17 mouse cellular contexts compared by ENCODE assay signal in the genomic region with DNA sequence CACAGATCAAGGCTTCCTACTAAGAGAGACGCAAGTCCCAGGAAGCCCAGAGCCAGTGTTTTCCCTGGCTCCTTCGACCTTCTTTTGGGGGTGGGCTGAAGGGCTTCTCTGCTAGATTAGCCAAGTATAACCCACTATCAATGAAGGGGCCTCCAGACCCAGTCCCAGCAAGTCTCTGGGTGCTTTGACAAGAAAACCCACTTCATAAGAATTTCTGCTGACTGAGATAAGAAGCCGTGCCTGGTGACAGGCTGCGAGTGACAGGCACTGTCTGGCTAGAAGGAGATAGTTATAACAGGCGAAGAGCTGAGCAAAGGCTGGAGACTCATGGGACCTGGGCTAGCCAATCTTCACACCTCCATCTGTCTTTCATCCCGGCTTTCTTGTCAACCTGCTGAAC.
DNase-seq lines count a peak whose midpoint lies in the region; ATAC-seq and TF ChIP-seq lines count a peak whose summit lies in the region.
"Had no signal": no experiment of that assay in that cellular context is flagged by ENCODE, and none has a peak within 500 bp of the region (broad histone marks: within the 10 kb centered on the region; RNA-seq: fewer than 3 reads in every experiment).

No protein-coding gene starts in this region.

- DNase-seq in heart, adult 11 months = peak; percentile 83
- DNase-seq in heart, postnatal 25 days (ENCODE audit: low spot score) = no peak
- no peak for DNase-seq in lung, adult 2 months
- no peak for DNase-seq in kidney, postnatal 25 days
- DNase-seq in gastrocnemius, postnatal 36 days = no peak
- DNase-seq: cerebellum, adult 9-11 months; gastrocnemius, postnatal 14 days; kidney, adult 9 months; thymus, postnatal 14 days had no signal

- WGBS in lung, embryonic 15.5 days = 34% methylated on average over 6 of the region's 6 CpGs
- WGBS in lung, adult 2 months = 61% methylated on average over 6 of the region's 6 CpGs

- no peaks in the 10 kb centered on the region for H3K36me3 ChIP-seq in lung, embryonic 15.5 days
- H3K36me3 ChIP-seq: embryonic facial prominence, embryonic 12.5 days; midbrain, embryonic 15.5 days; neural tube, embryonic 13.5 days had no signal

- no peak overlapping the region for H3K27ac ChIP-seq in lung, embryonic 15.5 days
- H3K27ac ChIP-seq: embryonic facial prominence, embryonic 12.5 days; midbrain, embryonic 15.5 days; neural tube, embryonic 13.5 days had no signal

- no peaks in the 10 kb centered on the region for H3K9me3 ChIP-seq in lung, embryonic 15.5 days
- H3K9me3 ChIP-seq: embryonic facial prominence, embryonic 12.5 days; midbrain, embryonic 15.5 days; neural tube, embryonic 13.5 days had no signal

- intact Hi-C loops in heart, postnatal 25 days (cut with DNase I) = no loop called here
- intact Hi-C loops in gastrocnemius, postnatal 36 days (cut with DNase I) = no loop called here

- TF ChIP-seq CTCF in lung, adult 2 months (IDR thresholded peaks at IDR 0.05; ENCODE audit: insufficient read depth, low read length) = no peak

- TF ChIP-seq POLR2A in lung, adult 2 months (IDR thresholded peaks at IDR 0.05; ENCODE audit: borderline replicate concordance, extremely low read depth, low read depth, low read length) = no peak

- peaks cover 15% of the 10 kb centered on the region for H3K4me1 ChIP-seq in lung, embryonic 15.5 days
- H3K4me1 ChIP-seq in lung, adult 2 months (ENCODE audit: control insufficient read depth, insufficient read depth, low read length) = no peaks in the 10 kb centered on the region
- H3K4me1 ChIP-seq: embryonic facial prominence, embryonic 12.5 days; midbrain, embryonic 15.5 days; neural tube, embryonic 13.5 days had no signal

- no peak overlapping the region for H3K4me2 ChIP-seq in lung, embryonic 15.5 days
- H3K4me2 ChIP-seq: embryonic facial prominence, embryonic 12.5 days; midbrain, embryonic 15.5 days; neural tube, embryonic 13.5 days had no signal

- H3K4me3 ChIP-seq in lung, embryonic 15.5 days = no peak overlapping the region
- no peak overlapping the region for H3K4me3 ChIP-seq in lung, adult 2 months (replicated peaks; ENCODE audit: extremely low read depth, low read depth, low read length)
- H3K4me3 ChIP-seq: embryonic facial prominence, embryonic 12.5 days; midbrain, embryonic 15.5 days; neural tube, embryonic 13.5 days had no signal

- ATAC-seq in lung, embryonic 15.5 days (ENCODE audit: borderline replicate concordance, extremely low read depth, low FRiP score, low TSS enrichment) = peak; percentile 83
- ATAC-seq in erythroid progenitor cell, adult 5-6 weeks (replicated peaks; ENCODE audit: low FRiP score, poor library complexity, severe bottlenecking) = peak; percentile 72
- peak; percentile 96 for ATAC-seq in megakaryocyte progenitor cell, adult 5-6 weeks (replicated peaks; ENCODE audit: poor library complexity)
- ATAC-seq: forebrain, embryonic 16.5 days; hindbrain, embryonic 16.5 days; midbrain, embryonic 15.5 days had no signal

- no peak overlapping the region for H3K9ac ChIP-seq in lung, embryonic 15.5 days
- H3K9ac ChIP-seq: embryonic facial prominence, embryonic 12.5 days; midbrain, embryonic 15.5 days; neural tube, embryonic 13.5 days had no signal

- H3K27me3 ChIP-seq in lung, embryonic 15.5 days = no peaks in the 10 kb centered on the region
- H3K27me3 ChIP-seq: embryonic facial prominence, embryonic 12.5 days; midbrain, embryonic 15.5 days; neural tube, embryonic 13.5 days had no signal
